Mouse (Mus musculus): ENCODE measurements at regions not wholly inside any gene's neighbourhood (a gene's known extent, or its start where the extent isn't known, plus 50 kb on each side); places are given as distances from the start of the nearest gene placed in this dataset.

GRCm38 (mm10) chr16:93533205-93533604, 70.7 kb downstream of the Setd4 start:
- intact Hi-C loops (cut with DNase I; ENCODE audit: low total_unique reads): no loop called here

GRCm38 (mm10) chr16:93531937-93532336, 71.9 kb downstream of the Setd4 start:
- intact Hi-C loops (cut with DNase I; ENCODE audit: low total_unique reads): no loop called here
- DNase-seq: no peak

More at GRCm38 (mm10) chr16:93533205-93533604, 70.7 kb downstream of the Setd4 start:
- DNase-seq: no peak

- no peak for DNase-seq
- intact Hi-C loops (cut with DNase I; ENCODE audit: low total_unique reads): no loop called here
These were observed 81.4 kb downstream of the Setd4 start for GRCm38 (mm10) chr16:93522485-93522884.

- intact Hi-C loops (cut with DNase I; ENCODE audit: low total_unique reads): no loop called here
- DNase-seq: no peak
These were observed 83.4 kb downstream of the Setd4 start for GRCm38 (mm10) chr16:93520481-93520880.

DNA sequence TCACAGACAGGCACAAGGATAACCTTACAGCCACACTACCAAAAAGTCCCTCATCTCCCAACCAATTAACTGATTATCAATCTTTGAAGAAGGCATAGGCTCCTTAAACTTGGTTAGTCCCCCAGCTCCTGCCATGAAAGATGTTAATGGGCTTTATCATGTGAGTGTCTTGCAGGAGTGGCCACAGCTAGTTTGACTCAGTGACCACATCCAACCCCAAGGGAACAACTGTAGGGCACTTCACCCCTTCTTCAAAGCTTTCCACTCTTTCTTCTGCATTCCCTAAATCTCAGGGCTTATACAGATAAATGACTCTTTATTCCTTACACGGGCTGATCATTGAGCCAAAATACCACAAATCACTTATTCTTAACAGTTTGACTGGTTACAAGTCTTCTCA, 85.2 kb downstream of the Setd4 start:
- no peak for DNase-seq
- intact Hi-C loops (cut with DNase I; ENCODE audit: low total_unique reads): no loop called here

DNA sequence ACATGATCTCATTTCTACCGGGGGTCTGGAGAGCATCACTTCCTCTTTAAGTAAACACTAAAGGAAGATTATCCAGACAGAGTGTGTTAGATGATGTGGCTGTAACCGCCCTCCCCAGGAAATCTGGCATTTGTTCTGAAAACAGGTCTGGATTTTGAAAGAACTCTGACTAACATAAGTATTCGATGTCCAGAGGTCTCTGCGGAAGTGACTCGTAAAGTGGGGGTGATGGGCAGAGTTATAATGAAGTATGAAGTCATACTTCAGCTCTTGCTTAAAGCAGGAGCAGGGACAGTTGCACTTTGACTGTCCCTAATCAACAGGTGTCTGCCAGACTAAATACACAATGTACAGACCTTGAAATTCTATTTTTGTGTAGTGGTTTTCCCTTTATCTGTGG, 87.1 kb downstream of the Setd4 start:
- no peak for DNase-seq
- intact Hi-C loops (cut with DNase I; ENCODE audit: low total_unique reads): no loop called here

- intact Hi-C loops (cut with DNase I; ENCODE audit: low total_unique reads): no loop called here
- DNase-seq: no peak
These were observed 88.4 kb downstream of the Setd4 start for GRCm38 (mm10) chr16:93515456-93515941.

GRCm38 (mm10) chr16:93513616-93514041, 90.2 kb downstream of the Setd4 start:
- DNase-seq: no peak
- intact Hi-C loops (cut with DNase I; ENCODE audit: low total_unique reads): no loop called here

DNA sequence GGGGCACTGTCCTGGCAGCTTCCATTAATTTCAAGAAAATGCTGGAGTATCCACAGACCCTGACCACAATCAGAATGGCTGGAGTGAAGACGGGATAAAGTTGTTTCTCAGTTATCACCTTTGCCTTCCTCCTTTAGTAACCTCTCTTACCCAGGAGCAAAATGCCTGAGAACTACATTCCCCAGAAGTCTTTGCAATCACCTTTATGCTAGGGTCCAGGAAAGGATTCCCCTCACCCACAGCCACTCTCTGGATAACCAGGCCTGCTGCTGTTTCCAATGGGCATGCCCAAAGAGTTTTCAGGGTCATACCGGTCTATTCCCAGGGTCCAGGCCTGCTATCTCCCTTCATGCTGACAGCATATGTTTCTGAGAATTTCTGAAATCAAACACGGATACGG, 91.9 kb downstream of the Setd4 start:
- intact Hi-C loops (cut with DNase I; ENCODE audit: low total_unique reads): no loop called here

DNA sequence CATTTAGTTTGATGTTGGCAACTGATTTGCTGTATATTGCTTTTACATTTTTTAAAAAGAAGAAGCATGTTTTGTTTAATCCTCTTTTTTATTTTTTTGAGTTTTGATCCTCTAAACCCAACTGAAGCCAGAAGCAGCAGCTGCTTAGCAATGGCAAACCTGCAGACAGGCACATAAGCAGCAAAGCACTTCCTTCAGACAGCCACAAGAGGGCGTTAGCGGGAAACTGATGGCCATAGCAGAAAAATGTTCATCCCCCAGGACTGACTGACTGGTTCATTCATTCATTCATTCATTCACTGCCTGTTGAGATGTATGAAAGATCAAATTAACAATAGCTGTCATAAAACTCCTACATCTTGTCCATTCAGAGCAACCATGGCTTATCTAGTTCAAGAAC, 92.3 kb downstream of the Setd4 start:
- intact Hi-C loops (cut with DNase I; ENCODE audit: low total_unique reads): no loop called here
- no peak for DNase-seq

More for the DNA sequence above, 91.9 kb downstream of the Setd4 start:
- no peak for DNase-seq

DNA sequence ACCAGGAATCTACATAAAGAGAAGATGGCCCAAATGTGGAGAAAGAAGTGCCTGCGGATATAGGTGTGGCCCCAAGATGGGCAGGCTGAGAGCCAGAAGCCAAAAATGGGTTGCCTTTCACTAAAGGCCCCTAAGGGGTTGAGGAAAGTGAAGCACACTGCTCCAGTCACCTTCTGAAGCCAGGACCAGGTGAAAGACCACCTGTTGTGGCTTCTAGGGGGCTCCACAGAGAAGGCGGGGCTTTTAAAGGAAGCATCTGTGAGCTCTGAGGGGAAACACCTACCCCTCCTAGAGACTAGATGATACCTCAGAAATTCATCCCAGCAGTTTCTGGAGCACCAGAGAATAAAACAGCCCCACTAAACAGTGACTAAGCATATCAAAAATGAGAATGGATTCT, 105.1 kb downstream of the Setd4 start:
- intact Hi-C loops (cut with DNase I; ENCODE audit: low total_unique reads): no loop called here

DNA sequence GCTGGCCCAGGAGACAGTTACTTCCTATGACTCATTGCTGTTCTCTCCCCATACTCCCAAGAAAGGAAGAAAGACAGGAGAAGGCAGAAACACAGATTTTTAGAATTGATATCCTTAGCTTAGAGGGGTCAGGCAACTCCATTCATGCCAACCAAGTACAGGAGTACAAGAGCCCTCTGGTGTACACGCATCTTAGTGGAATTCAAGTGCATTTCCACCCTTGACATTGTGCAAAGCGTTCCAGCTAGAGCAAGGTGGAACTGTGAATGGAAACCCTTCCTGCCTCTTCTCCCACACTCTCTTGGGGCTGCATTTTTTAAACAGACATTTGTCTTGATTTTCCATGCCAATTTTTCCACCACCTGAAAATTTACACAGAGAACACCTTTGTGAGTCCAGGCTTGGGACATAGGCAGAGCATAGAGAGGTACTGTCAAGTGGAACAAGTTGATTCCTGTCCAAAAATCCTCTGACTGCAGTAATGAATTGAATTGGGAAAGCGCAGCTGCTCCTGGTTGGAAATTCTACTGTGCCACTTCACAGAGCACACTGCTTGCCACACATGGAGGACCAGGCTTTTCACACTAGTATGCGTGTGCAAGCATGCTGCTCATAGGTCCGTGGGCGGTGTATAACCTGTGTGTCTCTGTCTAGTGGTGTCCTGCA, 110.4 kb downstream of the Setd4 start:
- DNase-seq: no peak
- intact Hi-C loops (cut with DNase I; ENCODE audit: low total_unique reads): no loop called here

More for the DNA sequence above, 105.1 kb downstream of the Setd4 start:
- DNase-seq: no peak

DNA sequence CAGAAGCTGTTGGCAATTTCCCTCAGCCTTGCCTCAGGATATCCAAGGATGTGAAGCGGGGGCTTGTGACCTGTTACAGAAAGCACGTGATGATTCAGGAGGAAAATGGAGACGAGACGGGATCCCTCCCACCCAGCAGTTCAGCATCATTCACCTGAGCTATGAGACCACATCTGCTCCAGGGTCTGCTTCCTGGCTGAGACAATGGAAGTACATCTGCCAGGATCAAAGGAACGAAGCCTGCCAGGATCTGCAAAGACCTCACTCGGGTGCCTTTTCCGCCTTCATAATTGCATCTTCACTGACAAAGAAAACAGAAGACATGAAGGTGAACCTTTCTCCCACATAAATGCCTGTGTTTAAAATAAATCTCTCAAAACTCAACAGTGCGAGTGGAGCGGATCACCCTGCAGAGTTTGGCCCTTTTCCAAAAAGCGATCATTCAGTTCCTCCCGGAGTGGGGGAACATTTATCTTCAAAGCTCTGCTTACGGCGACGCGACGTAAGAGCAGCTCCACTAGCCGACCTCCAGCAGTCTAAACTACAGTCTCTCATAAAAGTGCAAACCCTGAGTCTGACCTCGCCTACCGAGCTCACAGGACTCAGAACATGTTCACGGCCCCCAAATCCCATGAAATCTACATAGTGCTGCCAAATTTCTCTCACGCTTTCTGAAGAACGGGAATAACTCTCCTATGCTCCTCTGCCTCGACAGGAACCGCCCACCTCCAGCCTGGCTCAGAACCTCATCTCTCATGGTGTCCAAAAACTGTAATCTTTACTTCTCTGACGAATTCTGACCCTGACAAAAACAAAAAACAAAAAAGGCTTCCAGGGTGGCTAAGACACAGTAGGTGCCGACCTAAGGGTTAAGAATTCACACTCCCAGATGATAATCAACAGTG, 117.0 kb downstream of the Setd4 start:
- DNase-seq: no peak
- intact Hi-C loops (cut with DNase I; ENCODE audit: low total_unique reads): no loop called here

GRCm38 (mm10) chr16:93469957-93470356, 133.9 kb downstream of the Setd4 start:
- no peak for DNase-seq
- intact Hi-C loops (cut with DNase I; ENCODE audit: low total_unique reads): no loop called here

DNA sequence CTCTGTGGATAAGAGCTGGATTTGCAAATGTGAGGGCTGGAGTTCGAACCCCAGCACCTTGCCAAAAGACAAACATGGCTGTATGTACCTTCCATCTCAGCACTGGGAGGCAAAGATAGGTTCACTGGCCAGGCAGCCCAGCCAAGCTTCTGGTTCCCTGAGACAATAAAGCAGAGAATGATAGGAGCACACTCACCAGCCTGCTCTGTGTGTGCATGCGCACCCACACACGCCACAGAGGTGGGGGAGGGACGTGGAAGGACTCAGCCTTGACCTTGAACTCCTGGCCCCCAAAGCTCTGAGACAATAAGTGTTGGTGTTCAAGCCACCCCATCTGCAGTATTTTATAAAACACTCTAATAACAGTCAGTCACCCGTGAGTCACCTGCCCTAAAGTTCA, 138.1 kb downstream of the Setd4 start:
- DNase-seq: no peak
- intact Hi-C loops (cut with DNase I; ENCODE audit: low total_unique reads): no loop called here

DNA sequence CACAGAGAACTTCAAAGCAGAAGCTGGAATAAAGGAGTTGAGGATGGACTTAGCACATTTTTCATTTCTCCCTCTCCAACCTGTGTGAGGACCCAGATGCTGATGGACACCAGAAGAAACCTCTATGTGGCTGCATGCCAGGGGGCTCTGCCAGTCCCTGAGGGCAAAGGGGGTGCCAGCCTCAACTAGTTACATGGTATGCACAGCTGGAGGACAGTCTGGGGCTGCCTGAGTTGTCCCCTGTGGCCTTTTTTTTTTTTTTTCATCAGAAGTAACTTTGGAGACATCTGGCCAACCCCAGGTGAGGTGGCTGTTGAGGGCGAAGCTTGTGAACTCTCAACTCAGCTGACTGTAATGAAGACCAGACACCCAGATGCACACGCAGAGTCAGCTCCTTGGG, 139.0 kb downstream of the Setd4 start:
- DNase-seq: no peak
- intact Hi-C loops (cut with DNase I; ENCODE audit: low total_unique reads): no loop called here

- no peak for DNase-seq
- intact Hi-C loops (cut with DNase I; ENCODE audit: low total_unique reads): no loop called here
These were observed 140.5 kb downstream of the Setd4 start for GRCm38 (mm10) chr16:93463405-93463804.

- intact Hi-C loops (cut with DNase I; ENCODE audit: low total_unique reads): no loop called here
- DNase-seq: no peak
These were observed 141.6 kb downstream of the Setd4 start for GRCm38 (mm10) chr16:93462286-93462610.

GRCm38 (mm10) chr16:93461406-93462285, 142.2 kb downstream of the Setd4 start:
- DNase-seq: no peak
- intact Hi-C loops (cut with DNase I; ENCODE audit: low total_unique reads): no loop called here

All from gastrocnemius, postnatal 14 days (tissue).